Mouse (Mus musculus) gastrocnemius, postnatal 10 days (tissue): ENCODE measurements around the gene Tcam1. TPM values are rescaled to one million over a fixed set of nuclear protein-coding genes. Genes with fewer than 3 reads are reported as not detected.
A peak's percentile ranks its signal among the peaks of the same experiment; 100 is the strongest.

Source experiments
- DNase-seq: peaks from one replicate; pipeline ENCODE4 v3.0.0; 2021; ENCODE audit warnings: mixed read lengths
- total RNA-seq, 2 experiments: library from RNA; stranded (reverse); gene quantifications; 2 replicates each; pipeline ENCODE4 v1.2.3; 2021

Tcam1 gene
- total RNA-seq, 2 experiments from 2014 or later, result 0.09 to 0.21 TPM

DNA sequence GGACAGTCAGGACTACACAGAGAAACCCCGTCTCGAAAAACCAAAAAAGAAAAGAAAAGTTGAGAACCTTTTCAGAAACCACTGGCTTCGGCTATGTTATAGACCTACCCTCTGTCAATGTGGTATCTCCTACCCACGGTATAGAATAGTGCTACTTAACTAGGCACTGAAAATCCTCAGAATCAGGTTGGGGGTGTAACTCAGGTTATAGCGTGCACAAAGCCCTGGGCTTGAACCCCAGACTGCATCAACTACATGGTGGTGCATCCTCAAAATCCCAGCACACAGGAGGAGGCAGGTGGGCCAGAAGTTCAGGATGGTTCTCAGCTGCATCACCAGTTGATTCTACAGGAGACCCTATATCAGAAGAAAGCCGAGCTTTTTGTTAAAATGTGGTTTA is 2.7 kb upstream of the Tcam1 start:
- no peak for DNase-seq

- DNase-seq, result no peak
Measured at GRCm38 (mm10) chr11:106274374-106274773, 2.1 kb upstream of the Tcam1 start.

- DNase-seq, result peak; percentile 47
Measured at GRCm38 (mm10) chr11:106274971-106275411, 1.5 kb upstream of the Tcam1 start.

GRCm38 (mm10) chr11:106282452-106282851 is 6.0 kb downstream of the Tcam1 start:
- no peak for DNase-seq

- DNase-seq, result no peak
Measured at GRCm38 (mm10) chr11:106283371-106283770, 6.9 kb downstream of the Tcam1 start.

DNA sequence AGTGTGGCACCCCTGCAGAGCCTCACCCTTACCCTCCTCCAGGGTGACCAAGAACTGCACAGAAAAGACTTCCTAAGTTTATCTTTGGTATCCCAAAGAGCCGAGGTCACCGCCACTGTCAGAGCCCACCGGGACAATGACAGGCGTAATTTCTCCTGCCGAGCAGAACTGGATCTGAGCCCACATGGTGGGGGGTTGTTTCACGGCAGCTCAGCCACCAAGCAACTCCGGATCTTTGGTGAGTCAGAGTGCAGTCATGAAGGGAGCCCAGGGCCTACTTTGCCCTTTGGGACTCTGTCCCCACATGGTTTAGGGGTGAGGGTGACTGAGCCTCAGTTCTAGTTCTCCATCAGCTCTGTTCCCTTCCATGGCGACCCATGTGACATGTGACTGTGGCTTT is 7.7 kb downstream of the Tcam1 start:
- DNase-seq, result no peak

DNA sequence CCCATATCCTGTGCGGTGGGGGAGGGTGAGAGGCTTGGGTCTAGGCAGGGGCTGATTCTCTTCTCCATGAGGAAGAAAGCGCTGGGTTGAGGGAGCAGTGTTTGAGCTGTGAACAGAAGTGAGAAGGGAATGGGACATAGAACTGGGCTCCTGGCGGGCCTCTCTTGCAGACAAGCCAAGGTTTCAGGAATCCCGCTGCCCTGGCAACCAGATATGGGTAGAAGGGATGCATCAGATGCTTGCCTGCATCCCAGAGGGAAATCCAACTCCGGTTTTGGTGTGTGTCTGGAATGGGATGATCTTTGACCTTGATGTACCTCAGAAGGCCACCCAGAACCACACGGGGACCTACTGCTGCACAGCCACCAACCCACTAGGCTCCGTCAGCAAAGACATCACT is 9.7 kb downstream of the Tcam1 start:
- DNase-seq, result no peak

DNA sequence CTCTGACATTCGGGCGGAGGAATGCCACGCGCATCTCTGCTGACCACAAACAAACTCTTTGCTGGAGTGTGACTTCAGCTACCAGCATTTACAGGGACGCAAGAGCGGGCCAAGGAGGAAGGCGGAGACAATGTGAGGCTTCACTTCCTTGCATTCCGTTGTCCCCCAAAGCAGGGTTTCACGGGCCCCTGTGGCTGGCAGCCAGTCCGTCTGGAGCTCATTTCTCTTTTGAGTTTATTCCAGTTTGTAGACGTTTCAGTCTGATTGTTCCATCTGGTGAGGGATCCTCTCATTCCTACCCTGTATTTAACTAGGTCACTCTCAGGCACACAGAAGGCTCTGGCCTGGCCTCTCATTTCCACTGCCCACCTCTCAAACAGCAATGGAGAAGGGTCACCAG is 10.5 kb downstream of the Tcam1 start:
- DNase-seq, result no peak

DNA sequence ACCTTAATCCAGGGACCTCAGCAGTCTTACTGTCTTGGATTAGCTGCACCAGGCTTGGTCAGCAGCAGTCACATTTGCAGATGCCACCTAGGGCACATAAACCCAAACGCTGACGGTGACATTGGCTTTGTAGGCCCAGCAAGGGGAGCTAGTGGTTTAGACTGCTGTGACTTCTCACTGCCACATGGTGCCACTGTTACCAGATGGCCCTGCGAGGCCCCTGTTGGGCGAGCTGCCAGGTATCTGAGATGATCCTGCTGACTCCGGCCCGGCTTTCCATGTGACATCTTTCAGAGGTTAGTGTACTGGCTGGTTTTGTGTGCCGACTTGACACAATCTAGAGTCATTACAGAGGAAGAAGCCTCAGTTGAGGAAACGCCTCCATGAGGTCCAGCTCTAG is 12.9 kb downstream of the Tcam1 start:
- DNase-seq, result peak; percentile 84

DNA sequence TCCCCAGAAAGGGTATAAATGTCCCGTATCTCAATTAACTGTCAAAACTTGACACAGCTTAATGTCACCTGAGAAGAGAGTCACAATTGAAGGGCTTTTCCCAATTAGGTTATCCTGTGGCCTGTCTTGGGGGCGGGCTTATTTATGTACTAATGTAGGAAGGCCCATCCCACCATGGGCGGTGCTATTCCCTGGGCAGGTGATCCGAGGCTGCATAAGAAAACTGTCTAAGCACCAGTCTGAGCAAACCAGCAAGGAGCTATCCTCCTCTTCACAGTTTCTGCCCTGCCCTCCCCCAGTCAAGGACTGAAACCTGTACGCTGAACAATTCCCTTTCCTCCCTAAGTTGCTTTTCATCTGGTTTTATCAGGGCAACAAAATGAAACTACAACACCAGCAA is 13.9 kb downstream of the Tcam1 start:
- DNase-seq, result no peak

- DNase-seq, result no peak
Measured at GRCm38 (mm10) chr11:106291861-106292260, 15.4 kb downstream of the Tcam1 start.

DNA sequence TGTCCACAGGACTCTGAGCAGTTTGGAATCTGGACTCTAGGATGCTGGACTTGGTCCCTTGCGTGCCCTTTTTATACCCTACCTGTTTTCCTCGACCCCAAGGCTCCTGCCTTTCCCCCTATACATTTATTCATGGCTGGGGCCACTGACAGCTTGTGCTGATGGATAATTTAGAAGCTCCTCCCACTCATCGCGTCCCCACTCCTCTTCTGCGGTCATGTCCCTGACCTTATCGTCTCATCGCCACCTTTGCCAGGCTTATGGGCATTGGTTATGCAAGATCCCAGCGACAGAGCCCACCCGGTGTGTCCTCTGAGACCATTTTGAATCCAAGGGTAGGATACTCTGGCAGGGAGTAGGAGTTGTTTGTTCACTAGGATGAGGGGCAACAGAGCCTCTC is 25.3 kb downstream of the Tcam1 start, which contains the start of gene Gh:
Gene Gh, minus strand, starts transcription at position 101 of the 400 bp plus-strand sequence.
- no peak for DNase-seq

DNA sequence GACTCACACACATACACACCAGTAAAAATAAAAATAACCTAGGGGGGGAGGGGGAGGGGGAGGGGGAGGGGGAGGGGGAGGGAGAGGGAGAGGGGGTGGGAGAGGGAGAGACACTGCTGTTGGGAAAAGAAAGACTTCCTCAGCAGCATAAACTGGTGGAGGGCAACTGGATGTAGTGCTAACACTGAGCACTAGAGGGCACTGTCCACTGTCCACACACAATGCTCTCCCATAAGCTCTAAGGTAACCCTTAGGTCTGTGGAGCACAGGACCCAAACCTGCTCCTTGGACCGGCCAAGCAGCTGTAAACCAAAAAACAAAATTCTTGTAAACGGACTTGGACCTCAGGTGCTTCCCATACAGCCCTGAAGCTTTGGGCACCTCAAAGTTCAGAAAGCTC is 26.2 kb downstream of the Tcam1 start:
- peak; percentile 67 for DNase-seq

DNA sequence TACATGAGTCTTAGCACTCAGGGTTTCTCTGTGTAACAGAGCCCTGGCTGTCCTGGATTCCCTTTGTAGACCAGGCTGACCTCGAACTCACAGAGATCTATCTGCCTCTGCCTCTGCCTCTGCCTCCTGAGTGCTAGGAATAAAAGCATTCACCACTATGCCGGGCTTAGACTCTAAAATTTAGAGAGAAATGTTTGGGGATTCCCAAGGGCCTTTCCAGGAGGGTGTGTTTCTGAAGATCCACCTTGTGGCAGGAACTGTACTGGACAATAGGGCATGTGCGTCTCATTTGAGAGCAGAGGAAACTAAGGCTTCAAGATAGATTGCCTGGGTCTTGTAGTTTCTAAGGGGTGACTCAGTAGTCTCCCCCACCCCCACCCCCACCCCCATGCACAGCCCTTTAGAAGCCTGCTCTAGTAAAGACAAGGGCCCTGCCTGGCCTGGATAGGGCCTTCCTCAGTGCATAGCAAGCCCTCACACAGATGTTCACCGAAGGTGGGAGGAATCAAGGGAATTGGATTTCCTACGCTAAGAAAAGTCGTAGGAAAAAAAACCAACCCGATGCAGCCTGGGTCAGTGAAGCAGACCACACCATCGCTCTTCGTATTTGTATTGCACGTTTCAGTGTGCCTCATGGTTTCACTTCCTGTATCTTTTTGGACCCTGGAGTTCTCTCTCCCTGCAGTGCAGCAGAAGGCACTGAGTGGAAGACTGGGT is 29.0 kb downstream of the Tcam1 start:
- no peak for DNase-seq

GRCm38 (mm10) chr11:106306065-106306385 is 29.6 kb downstream of the Tcam1 start:
- DNase-seq, result no peak

- DNase-seq, result no peak
Measured at GRCm38 (mm10) chr11:106306758-106307157, 30.3 kb downstream of the Tcam1 start.

GRCm38 (mm10) chr11:106307432-106307831 is 31.0 kb downstream of the Tcam1 start:
- DNase-seq, result no peak

- DNase-seq, result no peak
Measured at GRCm38 (mm10) chr11:106308162-106308561, 31.7 kb downstream of the Tcam1 start.

- no peak for DNase-seq
Measured at GRCm38 (mm10) chr11:106310123-106310522, 33.7 kb downstream of the Tcam1 start.

DNA sequence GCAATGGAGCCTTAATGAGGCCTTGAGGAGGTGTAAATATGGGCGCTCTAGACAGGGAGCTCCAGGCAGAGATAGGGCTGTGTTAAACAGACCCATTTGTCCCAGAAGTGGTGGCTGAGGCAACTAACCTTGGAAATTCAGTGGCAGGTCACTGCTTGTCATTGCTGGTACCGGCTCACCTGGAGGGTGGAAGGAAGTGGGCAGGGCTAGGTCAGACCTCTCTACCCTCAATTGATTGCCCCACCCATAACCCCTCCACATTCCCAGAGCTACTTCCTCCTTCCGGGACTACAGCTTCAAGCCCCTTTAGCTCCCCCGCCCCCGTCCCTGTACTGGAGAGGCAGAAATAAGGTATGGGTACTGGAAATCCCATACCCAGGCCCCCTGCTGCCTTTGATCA is 37.1 kb downstream of the Tcam1 start:
- no peak for DNase-seq

DNA sequence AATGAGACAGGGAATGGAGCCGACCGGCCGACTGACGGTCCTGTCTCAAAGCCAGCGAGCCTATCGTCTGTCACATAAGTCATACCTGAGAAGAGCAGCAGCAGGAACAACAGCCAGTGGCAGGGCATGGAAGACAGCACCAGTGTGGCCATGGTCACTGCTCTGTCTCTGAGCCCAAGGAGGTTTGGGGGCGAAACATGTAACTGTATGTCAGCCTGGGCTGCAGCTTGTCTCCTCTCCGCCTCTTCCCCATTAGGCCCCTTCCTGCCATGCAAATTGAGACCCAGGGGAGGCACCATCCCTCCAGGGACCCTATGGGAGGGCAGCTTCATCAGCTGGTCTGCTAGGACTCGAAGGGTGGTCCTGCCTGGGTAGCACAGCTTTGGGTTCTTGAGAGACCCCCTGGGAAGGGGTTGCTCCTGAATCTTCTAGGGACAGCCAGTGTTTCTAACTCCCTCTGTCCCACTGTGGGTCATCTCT is 37.9 kb downstream of the Tcam1 start, which contains the start of gene Cd79b:
Gene Cd79b, minus strand, starts transcription at position 430 of the 480 bp plus-strand sequence.
- DNase-seq, result no peak

- DNase-seq, result no peak
Measured at GRCm38 (mm10) chr11:106316416-106316815, 39.9 kb downstream of the Tcam1 start.

- no peak for DNase-seq
Measured at GRCm38 (mm10) chr11:106317801-106318200, 41.3 kb downstream of the Tcam1 start.
